Mouse (Mus musculus) testis, adult 2 months (tissue): ENCODE results near the gene Cacna1a.

Experiments used
- CTCF ChIP-seq: fragments of 200-500 bp; IDR thresholded peaks from 2 replicates; pipeline ENCODE4 v1.5.1; 2012; ENCODE audit warnings: low read depth, mild to moderate bottlenecking, inconsistent platforms, low read length, moderate library complexity; ENCODE audit not compliant: control insufficient read depth, insufficient read depth, insufficient replicate concordance
- POLR2A ChIP-seq: fragments of 200-500 bp; IDR thresholded peaks from 2 replicates; pipeline ENCODE4 v1.6.1; 2012; ENCODE audit warnings: low read depth, mild to moderate bottlenecking, inconsistent platforms, low read length, moderate library complexity; ENCODE audit not compliant: control insufficient read depth

- no peak for TF ChIP-seq CTCF
- peak; percentile 27; the same call in 1 of the 2 replicates for TF ChIP-seq POLR2A
These were observed 273.2 kb downstream of the Cacna1a start for GRCm38 (mm10) chr8:84661458-84661871.
